Mouse (Mus musculus) heart, postnatal 0 days (tissue): ENCODE measurements around the gene Fam102a.

Source experiments
- CTCF ChIP-seq: IDR thresholded peaks from 2 replicates; pipeline ENCODE4 v1.5.1; 2016; ENCODE audit warnings: antibody characterized with exemption, control low read depth, low read depth
- EP300 ChIP-seq: IDR thresholded peaks from 2 replicates; pipeline ENCODE4 v1.6.1; 2016; ENCODE audit warnings: antibody characterized with exemption, low read depth

GRCm38 (mm10) chr2:32568941-32569340 lies 33.8 kb downstream of the Fam102a start:
- no peak for TF ChIP-seq CTCF
- no peak for TF ChIP-seq EP300
